Mouse (Mus musculus) CD4-positive, CD25-positive, alpha-beta regulatory T cell (primary cell): ENCODE results near the gene Klhl2. TPM values are rescaled to one million over a fixed set of nuclear protein-coding genes. Genes with fewer than 3 reads are reported as not detected.

Experiments
- polyA plus RNA-seq: library from polyadenylated mRNA; unstranded; fragments of 100-300 nt; shearing (Covaris generic); gene quantifications from one replicate; pipeline ENCODE4 v1.2.1, GENCODE M21; 2017

The Klhl2 gene
- polyA plus RNA-seq: 21.1 TPM

GRCm38 (mm10) chr8:64849897-64850541 is at the start of gene Klhl2:
Gene Klhl2 (minus strand): TSS chr8:64850017.

DNA sequence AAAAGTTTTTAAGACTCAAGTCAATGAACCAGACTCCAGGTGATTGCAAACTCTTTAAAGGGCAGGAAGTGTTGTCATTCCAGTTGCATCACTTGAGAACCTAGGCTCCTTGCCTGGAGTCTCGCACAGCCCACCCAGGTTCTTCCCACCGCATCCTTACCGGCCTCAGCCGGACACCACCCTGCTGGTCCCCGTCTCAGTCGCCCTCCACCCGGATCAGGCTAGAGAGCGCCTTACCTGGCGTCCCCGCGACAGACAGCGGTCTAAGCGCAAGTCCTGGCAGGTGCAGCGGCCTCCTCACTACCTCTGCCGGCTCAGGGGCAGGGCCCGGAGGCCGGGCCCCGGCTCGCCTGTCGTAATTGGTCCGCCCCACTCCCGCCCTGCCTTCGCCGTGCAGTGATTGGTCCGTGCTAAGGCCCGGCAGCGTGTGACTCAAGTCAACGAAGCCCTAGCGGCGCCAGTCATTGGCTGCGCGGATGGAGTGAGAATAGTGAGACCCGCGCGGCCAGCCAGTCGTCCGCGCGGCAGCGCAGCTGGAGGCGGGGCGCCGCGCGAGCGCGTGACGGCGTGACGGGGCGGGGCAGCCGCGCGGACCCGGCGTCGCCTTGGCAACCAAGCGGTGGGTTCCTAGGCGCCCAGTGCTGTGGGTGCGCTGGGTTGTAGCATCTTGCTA is 116.4 kb downstream of the Klhl2 start, which contains the start of gene Msmo1:
Gene Msmo1, minus strand, starts transcription at position 522 of the 673 bp plus-strand sequence.

GRCm38 (mm10) chr8:64692651-64693201 is 157.1 kb downstream of the Klhl2 start, which contains the start of gene Cpe:
Gene Cpe (minus strand): TSS chr8:64693054.

Other genes with a start within 250 kb of the Klhl2 start
- 5.5 TPM for gene Cpe, start 157.0 kb downstream of the Klhl2 start, polyA plus RNA-seq
- 61.7 TPM for gene Msmo1, start 116.2 kb downstream of the Klhl2 start, polyA plus RNA-seq
- gene Tmem192, start 97.2 kb upstream of the Klhl2 start, polyA plus RNA-seq: 87.3 TPM
- gene Trim75, start 137.8 kb upstream of the Klhl2 start, polyA plus RNA-seq: 0.07 TPM
- gene Trim61, start 168.5 kb upstream of the Klhl2 start, polyA plus RNA-seq: not detected
- 0.06 TPM for gene Trim60, start 168.6 kb upstream of the Klhl2 start, polyA plus RNA-seq
- not detected for gene Apela, start 187.3 kb upstream of the Klhl2 start, polyA plus RNA-seq
- gene Gm10663, start 225.0 kb upstream of the Klhl2 start, polyA plus RNA-seq: not detected